Mouse (Mus musculus) intestine, postnatal 0 days (tissue): ENCODE data around the gene Fam131c. TPM values are rescaled to one million over a fixed set of nuclear protein-coding genes. Genes with fewer than 3 reads are reported as not detected.

ENCODE experiments used
- ATAC-seq: fragments of 200-750 bp; cut with Nextera tagmentation; 2 replicates; pipeline ENCODE4 v1.8.0; 2017; ENCODE audit warnings: mild to moderate bottlenecking, moderate TSS enrichment, moderate library complexity
- H3K27ac ChIP-seq: fragments of 300-500 bp; sonication (generic); 2 replicates; pipeline ENCODE4 v1.5.1; 2014; ENCODE audit warnings: mild to moderate bottlenecking, low read depth, low read length, moderate library complexity
- H3K27me3 ChIP-seq: fragments of 300-500 bp; sonication (generic); replicated peaks from 2 replicates; pipeline ENCODE4 v1.6.1; 2014; ENCODE audit warnings: low read length, mixed read lengths; ENCODE audit not compliant: control insufficient read depth, insufficient read depth
- H3K36me3 ChIP-seq: fragments of 300-500 bp; sonication (generic); 2 replicates; pipeline ENCODE4 v1.6.1; 2014; ENCODE audit warnings: mild to moderate bottlenecking, moderate library complexity; ENCODE audit not compliant: control insufficient read depth, insufficient read depth
- H3K4me1 ChIP-seq: fragments of 300-500 bp; sonication (generic); replicated peaks from 2 replicates; pipeline ENCODE4 v1.6.1; 2014; ENCODE audit warnings: antibody characterized with exemption, low read length, mixed read lengths; ENCODE audit not compliant: control insufficient read depth, insufficient read depth
- H3K4me2 ChIP-seq: fragments of 300-500 bp; sonication (generic); replicated peaks from 2 replicates; pipeline ENCODE4 v1.6.1; 2014; ENCODE audit warnings: low read depth, mild to moderate bottlenecking, moderate library complexity
- H3K4me3 ChIP-seq: fragments of 300-500 bp; sonication (generic); 2 replicates; pipeline ENCODE4 v1.5.1; 2014; ENCODE audit warnings: low read depth, low read length
- H3K9ac ChIP-seq: fragments of 300-500 bp; sonication (generic); 2 replicates; pipeline ENCODE4 v1.6.1; 2014; ENCODE audit warnings: mild to moderate bottlenecking, low read depth, low read length
- H3K9me3 ChIP-seq: fragments of 300-500 bp; sonication (generic); 2 replicates; pipeline ENCODE4 v1.6.1; 2016; ENCODE audit warnings: mixed run types; ENCODE audit not compliant: control insufficient read depth
- CTCF ChIP-seq: sonication (generic); IDR thresholded peaks from 2 replicates; pipeline ENCODE4 v1.5.1; 2016; ENCODE audit warnings: low read depth, mild to moderate bottlenecking, control low read depth, antibody characterized with exemption, moderate library complexity
- WGBS: fragments of 180-500 bp; shearing (Covaris S2); extraction: QIAGEN DNeasy Blood & Tissue Kit; methylation state at CpG from one replicate; pipeline ENCODE4 v1.1.7; 2014; 5-methylcytosine and 5-hydroxymethylcytosine counted together
- polyA plus RNA-seq: library from polyadenylated mRNA; unstranded; fragments of >200 nt; fragmentation: Nextera tagmentation; extraction: Ambion mirVana; gene quantifications from 2 replicates; pipeline ENCODE4 v1.2.1, GENCODE M21; 2015

Gene Fam131c
- polyA plus RNA-seq, 1 experiment from 2014 or later = 1.4 TPM

DNA sequence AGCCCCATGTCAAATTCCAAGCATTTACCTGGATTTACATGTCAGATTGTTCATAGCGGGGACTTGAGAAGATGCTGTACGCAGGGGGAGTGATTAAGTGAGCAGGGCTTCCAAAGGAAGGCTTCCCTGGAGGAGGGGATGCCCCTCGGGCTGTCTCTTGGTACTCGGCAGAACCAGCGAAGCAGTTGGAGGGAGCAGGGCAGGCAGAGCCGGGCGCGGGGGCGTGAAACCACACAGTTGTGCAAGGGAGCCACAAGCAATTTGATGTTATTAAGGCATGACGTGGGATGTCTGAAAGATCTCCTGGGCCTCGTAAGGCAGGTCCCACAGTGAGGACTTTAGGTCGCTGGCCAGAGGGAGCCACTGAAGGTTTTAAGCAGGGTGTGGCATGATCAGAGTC, 38.1 kb upstream of the Fam131c start:
- no peak overlapping the region for H3K27ac ChIP-seq
- 64% methylated on average over 12 of the region's 12 CpGs for WGBS
- TF ChIP-seq CTCF = no peak

DNA sequence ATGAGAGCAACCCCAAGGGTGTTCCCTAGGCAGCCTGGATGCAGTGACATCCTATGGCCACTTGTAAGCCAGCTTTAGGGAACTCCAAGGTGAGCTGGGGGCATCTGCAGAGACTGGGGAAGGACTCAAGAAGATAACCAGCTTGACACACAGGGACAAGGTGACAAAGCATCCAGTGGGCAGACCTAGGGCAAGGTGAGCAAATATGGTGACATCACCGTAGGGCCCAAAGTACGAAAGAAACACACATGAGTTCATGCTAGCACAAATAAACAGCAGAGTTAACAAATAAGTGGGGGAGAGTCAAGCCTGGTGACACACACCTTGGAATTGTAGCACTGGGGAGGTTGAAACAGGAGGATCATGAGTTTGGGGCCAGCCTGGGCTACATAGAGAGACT, 36.6 kb upstream of the Fam131c start:
- no peaks in the 10 kb centered on the region for H3K27me3 ChIP-seq
- no peak for ATAC-seq
- WGBS = 82% methylated on average over 2 of the region's 2 CpGs
- H3K36me3 ChIP-seq = peaks cover 18% of the 10 kb centered on the region
- no peak overlapping the region for H3K27ac ChIP-seq
- H3K4me1 ChIP-seq = no peaks in the 10 kb centered on the region
- H3K9ac ChIP-seq = no peak overlapping the region
- H3K9me3 ChIP-seq = no peaks in the 10 kb centered on the region
- H3K4me3 ChIP-seq = no peak overlapping the region
- TF ChIP-seq CTCF = no peak
- no peak overlapping the region for H3K4me2 ChIP-seq

More for the DNA sequence above, 38.1 kb upstream of the Fam131c start:
- no peak overlapping the region for H3K4me3 ChIP-seq
- ATAC-seq = no peak
- no peaks in the 10 kb centered on the region for H3K27me3 ChIP-seq
- H3K4me1 ChIP-seq = no peaks in the 10 kb centered on the region
- no peak overlapping the region for H3K4me2 ChIP-seq
- H3K9me3 ChIP-seq = no peaks in the 10 kb centered on the region
- H3K36me3 ChIP-seq = peaks cover 20% of the 10 kb centered on the region
- H3K9ac ChIP-seq = no peak overlapping the region

DNA sequence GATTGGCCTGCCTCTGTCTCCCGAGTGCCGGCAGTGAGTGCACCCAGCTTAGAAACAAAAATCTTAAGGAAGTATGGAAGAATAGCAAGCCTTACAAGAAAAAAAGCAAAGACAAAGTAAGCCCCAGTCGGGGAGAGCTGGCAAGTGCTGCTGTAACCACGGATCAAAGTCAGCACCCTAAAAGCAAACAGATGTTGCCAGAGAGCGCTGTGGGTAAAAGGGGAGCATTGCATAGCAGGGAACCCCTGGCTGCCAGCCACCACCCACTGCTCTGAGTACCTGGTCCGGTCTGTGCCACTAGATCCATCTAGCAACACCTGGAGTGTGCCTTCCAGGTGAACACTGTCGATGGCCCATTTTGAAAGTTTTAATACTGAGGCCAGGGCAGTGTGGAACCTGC, 35.8 kb upstream of the Fam131c start:
- 79% methylated on average over 7 of the region's 7 CpGs for WGBS
- Histone ChIP-seq H3K4me3 (no peak overlapping the region), H3K4me1 (no peaks in the 10 kb centered on the region), H3K9ac (no peak overlapping the region), H3K36me3 (peaks cover 13% of the 10 kb centered on the region), H3K9me3 (no peaks in the 10 kb centered on the region), H3K4me2 (no peak overlapping the region), H3K27ac (no peak overlapping the region), H3K27me3 (no peaks in the 10 kb centered on the region)
- TF ChIP-seq CTCF = no peak
- ATAC-seq = no peak

GRCm38 (mm10) chr4:141334695-141335094, 33.3 kb upstream of the Fam131c start:
- no peak for ATAC-seq

DNA sequence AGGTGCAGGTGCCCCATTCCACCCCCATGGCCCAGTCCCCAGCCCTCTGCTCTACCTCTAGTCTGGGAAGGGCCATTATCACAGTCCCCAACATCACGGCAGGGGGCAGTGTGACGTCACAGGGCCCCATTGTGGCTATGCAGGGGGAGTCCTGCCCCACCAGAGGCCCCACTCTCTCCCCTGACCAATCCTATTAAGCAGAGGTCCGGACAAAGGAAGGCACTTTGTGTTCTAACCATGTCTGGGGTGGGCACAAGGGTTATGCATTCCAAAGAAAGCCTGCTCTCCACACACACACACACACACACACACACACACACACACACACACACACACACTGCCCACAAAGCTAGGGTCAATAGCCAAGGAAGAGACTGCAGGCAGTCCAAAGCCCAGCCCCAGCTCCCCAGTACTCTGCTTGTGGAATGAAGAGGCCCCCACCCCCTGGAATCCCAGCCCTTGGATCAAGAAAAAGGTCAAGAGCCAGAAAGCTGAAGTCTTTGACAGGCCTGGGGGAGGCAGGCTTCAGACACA, 32.7 kb upstream of the Fam131c start:
- no peak overlapping the region for H3K9ac ChIP-seq
- no peak overlapping the region for H3K4me3 ChIP-seq
- no peak overlapping the region for H3K4me2 ChIP-seq
- H3K36me3 ChIP-seq = no peaks in the 10 kb centered on the region; the same call in 1 of the 2 replicates
- no peak overlapping the region for H3K27ac ChIP-seq
- H3K4me1 ChIP-seq = 0 out of 2 replicates have a peak, but pooled peaks cover 3% of the 10 kb centered on the region
- H3K27me3 ChIP-seq = no peaks in the 10 kb centered on the region
- TF ChIP-seq CTCF = no peak
- no peaks in the 10 kb centered on the region for H3K9me3 ChIP-seq
- ATAC-seq = no peak
- 41% methylated on average over 3 of the region's 3 CpGs for WGBS

More at GRCm38 (mm10) chr4:141334695-141335094, 33.3 kb upstream of the Fam131c start:
- Histone ChIP-seq H3K4me2 (no peak overlapping the region), H3K9ac (no peak overlapping the region), H3K36me3 (no peaks in the 10 kb centered on the region; the same call in 1 of the 2 replicates), H3K4me1 (0 out of 2 replicates have a peak, but pooled peaks cover 3% of the 10 kb centered on the region), H3K4me3 (no peak overlapping the region), H3K9me3 (no peaks in the 10 kb centered on the region), H3K27ac (no peak overlapping the region), H3K27me3 (no peaks in the 10 kb centered on the region)
- no peak for TF ChIP-seq CTCF
- 71% methylated on average over 5 of the region's 5 CpGs for WGBS

GRCm38 (mm10) chr4:141336196-141336595, 31.8 kb upstream of the Fam131c start:
- no peaks in the 10 kb centered on the region for H3K36me3 ChIP-seq
- H3K4me3 ChIP-seq = no peak overlapping the region
- 78% methylated on average over 6 of the region's 6 CpGs for WGBS
- no peaks in the 10 kb centered on the region for H3K9me3 ChIP-seq
- 0 out of 2 replicates have a peak, but pooled peaks cover 3% of the 10 kb centered on the region for H3K4me1 ChIP-seq
- H3K27ac ChIP-seq = no peak overlapping the region
- TF ChIP-seq CTCF = no peak
- H3K27me3 ChIP-seq = no peaks in the 10 kb centered on the region
- H3K9ac ChIP-seq = no peak overlapping the region
- no peak for ATAC-seq
- H3K4me2 ChIP-seq = no peak overlapping the region
